Mouse (Mus musculus): ENCODE results near the gene Eea1. TPM values are rescaled to one million over a fixed set of nuclear protein-coding genes. Genes with fewer than 3 reads are reported as not detected.

The Eea1 gene
- total and polyA plus RNA-seq, 3 experiments: 9.2 to 43.5 (median 10.2) TPM

DNA sequence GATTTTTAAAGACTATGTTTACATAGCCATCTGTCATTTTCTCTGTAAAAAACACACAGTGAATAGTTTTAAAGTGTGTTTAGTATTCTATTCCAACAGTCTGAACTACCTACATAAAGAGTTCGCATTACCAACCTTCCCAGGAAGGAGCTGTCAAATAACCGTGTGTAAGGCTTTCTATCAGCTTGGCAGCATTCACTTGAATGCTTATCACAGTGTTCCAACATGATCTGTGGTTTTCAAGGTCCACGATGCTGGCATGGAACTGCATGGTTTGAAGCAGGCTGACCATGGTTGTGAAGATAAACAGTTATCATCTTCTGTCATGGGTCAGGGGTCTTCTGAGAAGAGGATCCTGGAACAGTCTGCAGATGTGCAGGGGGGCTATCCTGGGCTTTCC is 141.8 kb downstream of the Eea1 start:
- no peaks in the 10 kb centered on the region for H3K9me3 ChIP-seq (replicated peaks; ENCODE audit: insufficient read depth, low read length)
- no peak for TF ChIP-seq NELFE (IDR thresholded peaks at IDR 0.05; ENCODE audit: low read depth, low read length)
- TF ChIP-seq TCF12 (IDR thresholded peaks at IDR 0.05; ENCODE audit: low read depth, low read length): peak; percentile 82
- 0 out of 2 replicates have a peak, but pooled peaks have one; percentile 14 for TF ChIP-seq RCOR1 (IDR thresholded peaks at IDR 0.05; ENCODE audit: low read depth, low read length)
- TF ChIP-seq GATA1 (IDR thresholded peaks at IDR 0.05; ENCODE audit: low read depth, low read length): peak; percentile 55
- TF ChIP-seq EP300 (IDR thresholded peaks at IDR 0.05; ENCODE audit: low read depth in 1 of 2, low read length in 2 of 2): peak; percentile 76
- no peak for TF ChIP-seq JUND (IDR thresholded peaks at IDR 0.05; ENCODE audit: low read depth, low read length)
- no peak for TF ChIP-seq ZC3H11A (IDR thresholded peaks at IDR 0.05; ENCODE audit: low read depth, low read length)
- TF ChIP-seq MAX (IDR thresholded peaks at IDR 0.05; ENCODE audit: low read length): no peak
- no peak for TF ChIP-seq POLR2AphosphoS2 (IDR thresholded peaks at IDR 0.05; ENCODE audit: low read length)
- no peak for TF ChIP-seq MAZ (IDR thresholded peaks at IDR 0.05; ENCODE audit: low read depth, low read length)
- TF ChIP-seq SIN3A (IDR thresholded peaks at IDR 0.05; ENCODE audit: low read length): peak; percentile 29; the same call in 1 of the 2 replicates
- TF ChIP-seq ZNF384 (IDR thresholded peaks at IDR 0.05; ENCODE audit: low read depth, low read length): no peak
- no peak for TF ChIP-seq POLR2AphosphoS5 (IDR thresholded peaks at IDR 0.05; ENCODE audit: borderline replicate concordance, low read depth, low read length)
- no peak for TF ChIP-seq POLR2A (IDR thresholded peaks at IDR 0.05; ENCODE audit: control insufficient read depth in 1 of 2, insufficient read depth in 1 of 2, low read depth in 1 of 2, low read length in 2 of 2, poor library complexity in 1 of 2)
- TF ChIP-seq HCFC1 (IDR thresholded peaks at IDR 0.05; ENCODE audit: low read depth, low read length): no peak
- no peak for TF ChIP-seq CTCF (IDR thresholded peaks at IDR 0.05 in 2 of 3, conservative IDR thresholded peaks at IDR 0.05 in 1 of 3; ENCODE audit: control insufficient read depth in 1 of 3, insufficient read depth in 1 of 3, low read depth in 2 of 3, low read length in 3 of 3, poor library complexity in 1 of 3, severe bottlenecking in 1 of 3)
- TF ChIP-seq TBP (IDR thresholded peaks at IDR 0.05; ENCODE audit: low read depth, low read length): peak; percentile 78
- TF ChIP-seq SMC3 (IDR thresholded peaks at IDR 0.05; ENCODE audit: low read depth, low read length): no peak
- no peak for TF ChIP-seq CHD2 (IDR thresholded peaks at IDR 0.05; ENCODE audit: low read length)
- no peak for TF ChIP-seq USF2 (IDR thresholded peaks at IDR 0.05; ENCODE audit: borderline replicate concordance in 1 of 2, insufficient read depth in 1 of 2, low read depth in 1 of 2, low read length in 2 of 2)
- no peak for TF ChIP-seq GABPA (IDR thresholded peaks at IDR 0.05; ENCODE audit: low read depth, low read length)
- TF ChIP-seq E2F4 (IDR thresholded peaks at IDR 0.05; ENCODE audit: borderline replicate concordance, low read depth, low read length): no peak
- no peak for TF ChIP-seq MYC (IDR thresholded peaks at IDR 0.05; ENCODE audit: low read depth, low read length)
- TF ChIP-seq ZMIZ1 (IDR thresholded peaks at IDR 0.05; ENCODE audit: low read depth, low read length): no peak
- TF ChIP-seq USF1 (IDR thresholded peaks at IDR 0.05; ENCODE audit: low read depth, low read length): no peak
- TF ChIP-seq MXI1 (IDR thresholded peaks at IDR 0.05; ENCODE audit: low read depth, low read length): peak; percentile 28; the same call in 1 of the 2 replicates
- peak; percentile 22; the same call in 1 of the 2 replicates for TF ChIP-seq TAL1 (IDR thresholded peaks at IDR 0.05; ENCODE audit: low read length)
- H3K36me3 ChIP-seq (ENCODE audit: control insufficient read depth in 1 of 2, insufficient read depth in 2 of 2, low read length in 2 of 2): peaks cover 0 to 4% of the 10 kb centered on the region in 2 experiments; a peak in 1 of 4 replicates
- H3K27ac ChIP-seq (ENCODE audit: control insufficient read depth, low read depth, low read length): no peak overlapping the region
- no peak overlapping the region for H3K4me3 ChIP-seq (ENCODE audit: control insufficient read depth in 1 of 2, insufficient read depth in 1 of 2, low read depth in 2 of 2, low read length in 2 of 2)
- peaks cover 0 to 12% of the 10 kb centered on the region in 2 experiments; a peak in 1 of 4 replicates for H3K4me1 ChIP-seq (ENCODE audit: control insufficient read depth in 1 of 2, insufficient read depth in 2 of 2, low read length in 2 of 2)
- no peaks in the 10 kb centered on the region for H3K79me2 ChIP-seq (ENCODE audit: control insufficient read depth, insufficient read depth, low read length, poor library complexity)
- H3K9ac ChIP-seq (ENCODE audit: control insufficient read depth, low read depth, low read length, poor library complexity, severe bottlenecking): no peak overlapping the region
- peak; percentile 22 for DNase-seq (ENCODE audit: low read depth, low spot score)
- no peaks in the 10 kb centered on the region; a peak in 1 of 4 replicates for H3K27me3 ChIP-seq (ENCODE audit: control insufficient read depth in 1 of 2, insufficient read depth in 2 of 2, low read length in 2 of 2)
